10 mouse cellular contexts compared by ENCODE assay signal in the genomic region with DNA sequence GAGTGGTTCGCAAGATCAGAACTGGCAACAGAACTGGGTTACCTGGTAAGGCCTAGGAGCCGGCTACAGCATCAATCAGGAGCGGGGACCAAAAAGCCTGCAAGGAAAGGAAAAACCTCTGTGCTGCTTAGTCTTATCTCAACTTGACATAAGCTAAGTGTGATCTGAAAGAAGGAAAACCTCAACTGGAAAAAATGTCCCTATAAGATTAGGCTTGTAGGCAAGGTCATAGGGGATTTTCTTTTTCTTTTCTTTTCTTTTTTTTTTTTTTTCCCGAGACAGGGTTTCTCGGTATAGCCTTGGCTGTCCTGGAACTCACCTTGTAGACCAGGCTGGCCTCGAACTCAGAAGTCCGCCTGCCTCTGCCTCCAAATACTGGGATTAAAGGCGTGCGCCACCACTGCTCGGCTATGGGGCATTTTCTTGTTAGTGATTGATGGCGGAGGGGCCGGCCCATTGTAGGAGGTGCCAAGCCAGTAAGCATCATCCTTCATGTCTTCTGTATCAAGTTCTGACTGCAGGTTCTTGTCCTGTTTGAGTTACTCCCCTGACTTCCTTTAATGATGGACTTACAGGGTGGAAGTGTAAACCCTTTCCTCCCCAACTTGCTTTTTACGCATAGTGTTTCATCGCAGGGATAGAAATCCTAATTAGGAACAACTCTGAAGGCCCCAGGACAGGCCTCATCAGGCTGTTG. TPM values are rescaled to one million over a fixed set of nuclear protein-coding genes. Genes with fewer than 3 reads are reported as not detected.
DNase-seq lines count a peak whose midpoint lies in the region; ATAC-seq and TF ChIP-seq lines count a peak whose summit lies in the region.
"Had no signal": no experiment of that assay in that cellular context is flagged by ENCODE, and none has a peak within 500 bp of the region (broad histone marks: within the 10 kb centered on the region; RNA-seq: fewer than 3 reads in every experiment).

No protein-coding gene starts in this region.

- WGBS in heart, embryonic 11.5 days (ENCODE audit: insufficient replicate concordance) = 11% methylated on average over 14 of the region's 14 CpGs
- 7% methylated on average over 14 of the region's 14 CpGs for WGBS in embryonic facial prominence, embryonic 10.5 days
- 6% methylated on average over 14 of the region's 14 CpGs for WGBS in liver, embryonic 12.5 days (ENCODE audit: insufficient replicate concordance)

- no peaks in the 10 kb centered on the region for H3K79me2 ChIP-seq in CH12.LX (replicated peaks; ENCODE audit: control insufficient read depth, extremely low read depth, insufficient read depth, poor library complexity, severe bottlenecking)

- no peak for TF ChIP-seq EP300 in CH12.LX (IDR thresholded peaks at IDR 0.05; ENCODE audit: low read length)

- ATAC-seq in heart, embryonic 11.5 days (replicated peaks; ENCODE audit: insufficient number of reproducible peaks, low FRiP score, low TSS enrichment) = no peak
- ATAC-seq in liver, embryonic 12.5 days = peak; percentile 58

- no peak overlapping the region; the same call in 1 of the 2 replicates for H3K27ac ChIP-seq in heart, embryonic 11.5 days (ENCODE audit: low read depth, low read length)
- H3K27ac ChIP-seq in CH12.LX (ENCODE audit: insufficient read depth, low read depth) = peak overlapping the region; percentile 87
- no peak overlapping the region for H3K27ac ChIP-seq in embryonic facial prominence, embryonic 10.5 days (replicated peaks)
- H3K27ac ChIP-seq in liver, embryonic 12.5 days = peak overlapping the region; percentile 62

- peaks cover 15% of the 10 kb centered on the region for H3K4me1 ChIP-seq in heart, embryonic 11.5 days (ENCODE audit: control insufficient read depth, insufficient read depth, low read length)
- peaks cover 6 to 41% of the 10 kb centered on the region in 2 experiments; a peak in 3 of 4 replicates for H3K4me1 ChIP-seq in CH12.LX (ENCODE audit: control insufficient read depth in 1 of 2, insufficient read depth in 2 of 2)
- peaks cover 51% of the 10 kb centered on the region for H3K4me1 ChIP-seq in embryonic facial prominence, embryonic 10.5 days
- peaks cover 65% of the 10 kb centered on the region for H3K4me1 ChIP-seq in liver, embryonic 12.5 days

- H3K4me2 ChIP-seq in heart, embryonic 11.5 days = peak overlapping the region; percentile 70
- peak overlapping the region; percentile 74 for H3K4me2 ChIP-seq in CH12.LX (ENCODE audit: insufficient read depth, low read depth, poor library complexity, severe bottlenecking)
- peak overlapping the region; percentile 82 for H3K4me2 ChIP-seq in liver, embryonic 12.5 days

- H3K4me3 ChIP-seq in heart, embryonic 11.5 days (ENCODE audit: low read depth, low read length) = peak overlapping the region; percentile 39; the same call in 1 of the 2 replicates
- peak overlapping the region; percentile 25 to 55 (median 36) for H3K4me3 ChIP-seq in CH12.LX (replicated peaks in 1 of 3; ENCODE audit: low read depth in 2 of 3, low read length in 2 of 3, poor library complexity in 1 of 3)
- H3K4me3 ChIP-seq in embryonic facial prominence, embryonic 10.5 days = peak overlapping the region; percentile 60
- H3K4me3 ChIP-seq in liver, embryonic 12.5 days = peak overlapping the region; percentile 60

- no peaks in the 10 kb centered on the region for H3K36me3 ChIP-seq in heart, embryonic 11.5 days (ENCODE audit: control insufficient read depth, insufficient read depth, low read length)
- no peaks in the 10 kb centered on the region for H3K36me3 ChIP-seq in CH12.LX (replicated peaks in 1 of 2; ENCODE audit: control insufficient read depth in 1 of 2, insufficient read depth in 1 of 2, low read length in 1 of 2)
- no peaks in the 10 kb centered on the region for H3K36me3 ChIP-seq in embryonic facial prominence, embryonic 10.5 days (replicated peaks)
- H3K36me3 ChIP-seq in liver, embryonic 12.5 days = no peaks in the 10 kb centered on the region

- dilution Hi-C loops in CH12.LX (cut with MboI; ENCODE audit: extremely low pct_ligation_motif_present, extremely low pct_unique_long_range_greater_than_20kb, low sequenced_read_pairs) = no loop called here

- TF ChIP-seq POLR2A in CH12.LX (IDR thresholded peaks at IDR 0.05; ENCODE audit: low read depth, low read length) = peak; percentile 49

- no peak for TF ChIP-seq CTCF in CH12.LX (conservative IDR thresholded peaks at IDR 0.05 in 1 of 2, IDR thresholded peaks at IDR 0.05 in 1 of 2; ENCODE audit: low read depth in 2 of 2, low read length in 2 of 2)

- H3K9ac ChIP-seq in heart, embryonic 11.5 days (ENCODE audit: low read depth, low read length) = 0 out of 2 replicates have a peak overlapping the region, but pooled peaks have one; percentile 16
- H3K9ac ChIP-seq in CH12.LX (ENCODE audit: insufficient read depth, low read depth) = peak overlapping the region; percentile 47
- H3K9ac ChIP-seq in liver, embryonic 12.5 days = 0 out of 2 replicates have a peak overlapping the region, but pooled peaks have one; percentile 39

- H3K9me3 ChIP-seq in heart, embryonic 11.5 days (replicated peaks; ENCODE audit: control insufficient read depth, low read length) = no peaks in the 10 kb centered on the region
- H3K9me3 ChIP-seq in CH12.LX (replicated peaks; ENCODE audit: low read length) = no peaks in the 10 kb centered on the region
- H3K9me3 ChIP-seq in embryonic facial prominence, embryonic 10.5 days = no peaks in the 10 kb centered on the region
- no peaks in the 10 kb centered on the region for H3K9me3 ChIP-seq in liver, embryonic 12.5 days (replicated peaks)

- no peak for DNase-seq in heart, adult 18-20 months
- DNase-seq in CH12.LX (ENCODE audit: extremely low read depth) = peak; percentile 90
- peak; percentile 72 for DNase-seq in embryonic facial prominence, embryonic 10.5 days (ENCODE audit: low spot score)
- DNase-seq in ovary, adult 18-20 months (ENCODE audit: low spot score) = no peak
- no peak for DNase-seq in layer of hippocampus, postnatal 36 days
- DNase-seq in urinary bladder, postnatal 36 days (ENCODE audit: low spot score in 2 of 2) = no peak
- DNase-seq: gastrocnemius, postnatal 14 days; left cerebral cortex, postnatal 4 days had no signal

- H3K27me3 ChIP-seq in heart, embryonic 11.5 days (ENCODE audit: control insufficient read depth, insufficient read depth, low read length) = no peaks in the 10 kb centered on the region
- no peaks in the 10 kb centered on the region for H3K27me3 ChIP-seq in CH12.LX (replicated peaks)
- H3K27me3 ChIP-seq in embryonic facial prominence, embryonic 10.5 days (replicated peaks; ENCODE audit: low read depth, poor library complexity, severe bottlenecking) = no peaks in the 10 kb centered on the region
- H3K27me3 ChIP-seq in liver, embryonic 12.5 days (replicated peaks) = 0 out of 2 replicates have a peak, but pooled peaks cover 2% of the 10 kb centered on the region

- in situ Hi-C loops in CH12.LX (cut with MboI; ENCODE audit: low pct_ligation_motif_present, low pct_unique_long_range_greater_than_20kb, low sequenced_read_pairs) = loop anchor here (10.0 to 25.0 kb wide), 2 partner anchors 202 to 1570 kb away; partner anchors contain the start of gene Zfp184

- no peak for TF ChIP-seq RAD21 in CH12.LX (IDR thresholded peaks at IDR 0.05; ENCODE audit: low read depth, low read length)

RNA-seq across cellular contexts. Expression of gene Btn2a2, which starts 18.3 kb away (rescaled TPM):
- 0.59 and 0.80 TPM in 2 replicates for polyA plus RNA-seq in heart, embryonic 11.5 days (2014; fragmentation: Nextera tagmentation; extraction: Ambion mirVana)
- total RNA-seq in heart, adult 18-20 months (2021) = not detected
- 1.1 and 1.3 TPM in 2 replicates for total RNA-seq in CH12.LX (2012; rRNA removed)
- total RNA-seq in CH12.LX (2014; rRNA removed) = 1.2 and 1.3 TPM in 2 replicates
- polyA plus RNA-seq in CH12.LX (2012; ENCODE audit: insufficient read length, low read depth) = 2.1 and 2.8 TPM in 2 replicates
- polyA plus RNA-seq in embryonic facial prominence, embryonic 10.5 days (2016; fragmentation: Nextera tagmentation; extraction: Ambion mirVana) = 0.99 and 1.2 TPM in 2 replicates
- 0.07 TPM in 1 of 2 replicates, not detected in the other for polyA plus RNA-seq in liver, embryonic 12.5 days (2016; fragmentation: Nextera tagmentation; extraction: Ambion mirVana)
- under 1 TPM; 0.51 to 0.80 TPM for total RNA-seq in layer of hippocampus, postnatal 36 days (2021)
- total RNA-seq: gastrocnemius, postnatal 14 days; left cerebral cortex, postnatal 4 days had no signal

RNA-seq across cellular contexts. Expression of gene Hist1h4h, which starts 23.9 kb away (rescaled TPM):
- polyA plus RNA-seq in heart, embryonic 11.5 days (2014; fragmentation: Nextera tagmentation; extraction: Ambion mirVana) = 2.1 and 3.4 TPM in 2 replicates
- 100 to 1,000 TPM; 225 to 244 TPM for total RNA-seq in heart, adult 18-20 months (2021)
- total RNA-seq in CH12.LX (2012; rRNA removed) (4,350 and 4,957 TPM in 2 replicates), CH12.LX (2014; rRNA removed) (14.0 and 19.4 TPM in 2 replicates)
- polyA plus RNA-seq in CH12.LX (2012; ENCODE audit: insufficient read length, low read depth) = 3.4 and 5.5 TPM in 2 replicates
- 2.7 and 3.0 TPM in 2 replicates for polyA plus RNA-seq in embryonic facial prominence, embryonic 10.5 days (2016; fragmentation: Nextera tagmentation; extraction: Ambion mirVana)
- 4.4 and 4.7 TPM in 2 replicates for polyA plus RNA-seq in liver, embryonic 12.5 days (2016; fragmentation: Nextera tagmentation; extraction: Ambion mirVana)
- total RNA-seq in layer of hippocampus, postnatal 36 days (2021) = 100 to 1,000 TPM; 363 to 377 TPM

RNA-seq across cellular contexts. Expression of gene Hist1h2af, which starts 26.7 kb away (rescaled TPM):
- 1.4 and 2.3 TPM in 2 replicates for polyA plus RNA-seq in heart, embryonic 11.5 days (2014; fragmentation: Nextera tagmentation; extraction: Ambion mirVana)
- 10 to 100 TPM in 1 of 2 experiments, 1 to 10 TPM in 1; 6.3 to 16.6 TPM for total RNA-seq in heart, adult 18-20 months (2021)
- 824 and 932 TPM in 2 replicates for total RNA-seq in CH12.LX (2012; rRNA removed)
- 45.2 and 57.1 TPM in 2 replicates for total RNA-seq in CH12.LX (2014; rRNA removed)
- 68.6 and 97.0 TPM in 2 replicates for polyA plus RNA-seq in CH12.LX (2012; ENCODE audit: insufficient read length, low read depth)
- 4.8 and 5.5 TPM in 2 replicates for polyA plus RNA-seq in embryonic facial prominence, embryonic 10.5 days (2016; fragmentation: Nextera tagmentation; extraction: Ambion mirVana)
- 7.8 and 13.9 TPM in 2 replicates for polyA plus RNA-seq in liver, embryonic 12.5 days (2016; fragmentation: Nextera tagmentation; extraction: Ambion mirVana)
- 10 to 100 TPM; 12.2 to 14.4 TPM for total RNA-seq in layer of hippocampus, postnatal 36 days (2021)

RNA-seq across cellular contexts. Expression of gene Hist1h3g, which starts 28.3 kb away (rescaled TPM):
- polyA plus RNA-seq in heart, embryonic 11.5 days (2014; fragmentation: Nextera tagmentation; extraction: Ambion mirVana) = 2.8 and 3.1 TPM in 2 replicates
- total RNA-seq in heart, adult 18-20 months (2021) = 1 to 10 TPM; 3.1 TPM
- 608 and 749 TPM in 2 replicates for total RNA-seq in CH12.LX (2012; rRNA removed)
- 50.1 and 75.3 TPM in 2 replicates for total RNA-seq in CH12.LX (2014; rRNA removed)
- 3.4 and 3.6 TPM in 2 replicates for polyA plus RNA-seq in CH12.LX (2012; ENCODE audit: insufficient read length, low read depth)
- 6.5 and 7.7 TPM in 2 replicates for polyA plus RNA-seq in embryonic facial prominence, embryonic 10.5 days (2016; fragmentation: Nextera tagmentation; extraction: Ambion mirVana)
- polyA plus RNA-seq in liver, embryonic 12.5 days (2016; fragmentation: Nextera tagmentation; extraction: Ambion mirVana) = 12.9 and 16.3 TPM in 2 replicates
- 1 to 10 TPM; 3.9 to 4.9 TPM for total RNA-seq in layer of hippocampus, postnatal 36 days (2021)

RNA-seq across cellular contexts. Expression of gene Hist1h2bh, which starts 36.2 kb away (rescaled TPM):
- 0.43 and 0.66 TPM in 2 replicates for polyA plus RNA-seq in heart, embryonic 11.5 days (2014; fragmentation: Nextera tagmentation; extraction: Ambion mirVana)
- total RNA-seq in heart, adult 18-20 months (2021) = 1 to 10 TPM; 1.1 to 1.5 TPM
- total RNA-seq in CH12.LX (2012; rRNA removed) = 261 and 290 TPM in 2 replicates
- 5.7 and 8.0 TPM in 2 replicates for total RNA-seq in CH12.LX (2014; rRNA removed)
- 0.56 and 0.77 TPM in 2 replicates for polyA plus RNA-seq in CH12.LX (2012; ENCODE audit: insufficient read length, low read depth)
- 1.1 TPM in 2 replicates for polyA plus RNA-seq in embryonic facial prominence, embryonic 10.5 days (2016; fragmentation: Nextera tagmentation; extraction: Ambion mirVana)
- polyA plus RNA-seq in liver, embryonic 12.5 days (2016; fragmentation: Nextera tagmentation; extraction: Ambion mirVana) = 1.4 and 1.5 TPM in 2 replicates
- total RNA-seq in layer of hippocampus, postnatal 36 days (2021) = 1 to 10 TPM; 1.1 to 1.2 TPM

Comparison
In these comparisons a context has a peak if more than half of its experiments do, and no peak if none do; other contexts are left out.
1. H3K27ac ChIP-seq: peak in CH12.LX (single experiment) and liver, embryonic 12.5 days (single experiment); none in heart, embryonic 11.5 days (single experiment) and embryonic facial prominence, embryonic 10.5 days (single experiment).
2. DNase-seq: peak in CH12.LX (single experiment) and embryonic facial prominence, embryonic 10.5 days (single experiment); none in heart, adult 18-20 months (0 of 2), ovary, adult 18-20 months (single experiment), layer of hippocampus, postnatal 36 days (0 of 2) and urinary bladder, postnatal 36 days (0 of 2).
3. Peak in every context shown above with its lines, with median percentiles within 50 percentile points of each other: H3K4me2 ChIP-seq, H3K4me3 ChIP-seq and H3K9ac ChIP-seq.